Mouse (Mus musculus) adipose tissue, adult 10 weeks (tissue): Measurements from ENCODE around the gene Gm21719. TPM values are rescaled to one million over a fixed set of nuclear protein-coding genes. Genes with fewer than 3 reads are reported as not detected.

Source experiments
- polyA plus RNA-seq: library from polyadenylated mRNA; stranded (reverse); fragments of 350-450 nt; fragmentation: Illumina TruSeq; extraction: RNeasy Lipid Tissue Mini Kit (QIAGEN cat#74804); gene quantifications from one replicate; pipeline ENCODE4 v1.2.3, GENCODE M21; 2014; ENCODE audit warnings: low read depth, low replicate concordance

Gm21719 gene
- polyA plus RNA-seq, result not detected

DNA sequence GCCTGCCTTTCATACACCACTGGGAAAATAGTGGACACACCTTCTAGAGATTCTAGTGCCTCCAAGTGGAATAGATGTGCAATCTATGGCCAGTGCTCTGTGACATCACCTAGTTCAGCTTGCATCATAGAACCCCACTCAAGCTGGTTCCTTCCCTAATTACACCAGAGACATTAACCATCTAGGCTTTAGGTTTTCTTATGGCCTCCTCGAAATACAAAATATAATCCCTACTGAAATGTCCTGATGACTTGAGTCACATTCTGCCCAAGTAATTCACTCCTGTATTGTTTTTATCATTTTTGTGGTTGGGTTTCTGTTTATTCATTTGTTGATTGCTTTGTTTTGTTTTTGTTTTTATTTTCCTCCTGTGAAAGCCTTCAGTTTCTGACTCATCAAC lies at the start of gene Gm21719:
Gene Gm21719 (minus strand): TSS at position 101 of the 400 bp plus-strand sequence.

Other genes starting within 250 kb of the Gm21719 start
- gene Gm28919, start 99.3 kb downstream of the Gm21719 start, polyA plus RNA-seq, result not detected
- gene Gm20830, start 235.4 kb upstream of the Gm21719 start, polyA plus RNA-seq, result not detected